Mouse (Mus musculus): ENCODE measurements at regions not wholly inside any gene's neighbourhood (a gene's known extent, or its start where the extent isn't known, plus 50 kb on each side); places are given as distances from the start of the nearest gene placed in this dataset.

DNA sequence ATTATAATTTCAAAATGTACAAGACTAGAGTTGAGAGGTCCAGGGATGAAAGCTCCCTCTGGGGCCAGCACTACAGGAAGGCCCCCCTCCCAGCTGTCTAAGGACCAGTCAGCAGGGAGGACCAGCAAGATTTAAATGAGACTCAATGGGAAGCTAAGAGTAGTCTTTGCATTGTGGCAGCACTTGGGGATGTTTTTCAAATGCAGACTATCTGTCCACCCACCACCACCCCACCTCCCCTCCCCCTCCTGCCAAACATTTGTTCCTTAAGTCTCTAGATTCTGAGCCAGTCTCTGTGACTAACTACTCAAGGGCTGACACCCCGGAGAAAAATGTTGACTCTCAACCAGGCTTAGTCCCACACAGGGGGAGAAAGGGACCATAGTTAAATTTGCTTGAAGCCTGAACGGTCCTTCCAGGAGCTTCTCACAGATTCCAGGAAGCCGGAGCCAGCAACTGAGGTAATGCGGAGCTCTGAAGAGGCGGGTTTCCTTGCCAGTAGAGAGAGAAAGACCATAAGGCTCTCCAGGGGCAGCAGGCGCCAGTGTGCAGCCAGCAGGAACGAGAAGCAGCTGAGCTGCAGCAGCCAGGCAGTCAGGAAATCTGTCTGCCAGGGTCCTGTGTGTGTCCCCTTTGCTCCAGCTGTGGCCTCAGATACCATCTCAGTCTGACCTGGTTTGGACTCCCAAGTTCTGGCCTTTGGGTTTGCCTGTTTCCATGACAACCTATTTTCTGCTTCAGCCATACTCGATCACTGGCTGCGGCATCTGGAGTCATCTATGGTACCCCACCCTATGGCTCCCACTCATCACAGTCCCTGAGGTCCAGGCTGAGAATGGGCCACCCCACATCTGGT lies 152.1 kb upstream of the Plcz1 start:
- Histone ChIP-seq H3K36me3 (ENCODE audit: control insufficient read depth, insufficient read depth, low read length) (no peaks in the 10 kb centered on the region), H3K27me3 (ENCODE audit: control insufficient read depth, insufficient read depth, low read length) (no peaks in the 10 kb centered on the region), H3K4me1 (ENCODE audit: control insufficient read depth, insufficient read depth, low read length) (no peaks in the 10 kb centered on the region), H3K27ac (ENCODE audit: control insufficient read depth, insufficient read depth, low read depth, low read length) (no peak overlapping the region), H3K4me3 (ENCODE audit: control insufficient read depth, low read depth, low read length) (no peak overlapping the region)
- TF ChIP-seq CTCF (IDR thresholded peaks at IDR 0.05; ENCODE audit: control insufficient read depth, insufficient read depth, insufficient replicate concordance, low read depth, low read length) = no peak
- TF ChIP-seq POLR2A (IDR thresholded peaks at IDR 0.05; ENCODE audit: control insufficient read depth, low read depth, low read length) = no peak

DNA sequence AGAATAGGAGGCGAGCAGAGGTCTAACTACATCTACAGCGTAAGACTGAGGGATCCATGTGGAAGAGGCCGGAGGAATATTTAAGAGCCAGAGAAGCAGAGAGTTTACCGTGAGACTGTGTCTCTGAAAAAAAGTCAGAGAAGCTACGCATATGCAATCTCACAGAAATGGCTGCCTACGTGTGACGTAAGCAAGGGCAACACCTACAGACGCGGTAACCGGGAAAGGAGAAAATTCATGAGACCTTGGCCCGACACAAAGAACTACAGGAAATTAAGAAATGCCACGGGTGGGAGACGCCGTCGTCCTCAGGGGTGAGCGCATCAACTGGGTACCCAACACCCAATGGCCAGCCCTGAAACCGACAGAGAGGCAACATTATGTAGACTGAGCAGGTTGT lies 151.3 kb upstream of the Plcz1 start:
- TF ChIP-seq POLR2A (IDR thresholded peaks at IDR 0.05; ENCODE audit: control insufficient read depth, low read depth, low read length) = no peak
- TF ChIP-seq CTCF (IDR thresholded peaks at IDR 0.05; ENCODE audit: control insufficient read depth, insufficient read depth, insufficient replicate concordance, low read depth, low read length) = no peak
- Histone ChIP-seq H3K36me3 (ENCODE audit: control insufficient read depth, insufficient read depth, low read length) (no peaks in the 10 kb centered on the region), H3K4me3 (ENCODE audit: control insufficient read depth, low read depth, low read length) (no peak overlapping the region), H3K27ac (ENCODE audit: control insufficient read depth, insufficient read depth, low read depth, low read length) (no peak overlapping the region), H3K27me3 (ENCODE audit: control insufficient read depth, insufficient read depth, low read length) (no peaks in the 10 kb centered on the region), H3K4me1 (ENCODE audit: control insufficient read depth, insufficient read depth, low read length) (no peaks in the 10 kb centered on the region)

DNA sequence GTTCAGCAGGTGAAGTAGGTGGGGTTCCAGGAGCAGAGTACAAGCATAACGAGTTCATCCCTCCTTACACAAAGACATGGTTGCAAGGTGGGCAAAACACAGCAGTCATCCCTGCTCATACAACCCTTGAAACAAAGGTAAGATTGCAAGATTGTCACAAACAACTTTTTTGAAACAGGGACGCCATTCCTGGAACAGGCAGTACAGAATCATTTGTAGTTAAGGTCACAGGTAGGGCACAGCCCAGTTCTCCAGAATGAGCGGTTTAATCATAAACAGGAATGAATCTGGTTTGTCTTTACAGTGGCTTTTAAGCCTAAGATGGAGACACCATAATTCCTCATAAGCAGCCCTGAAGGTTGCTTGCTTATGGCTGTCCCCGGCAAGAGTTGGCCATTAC lies 150.1 kb upstream of the Plcz1 start:
- Histone ChIP-seq H3K27ac (ENCODE audit: control insufficient read depth, insufficient read depth, low read depth, low read length) (no peak overlapping the region), H3K27me3 (ENCODE audit: control insufficient read depth, insufficient read depth, low read length) (no peaks in the 10 kb centered on the region), H3K4me3 (ENCODE audit: control insufficient read depth, low read depth, low read length) (no peak overlapping the region), H3K36me3 (ENCODE audit: control insufficient read depth, insufficient read depth, low read length) (no peaks in the 10 kb centered on the region), H3K4me1 (ENCODE audit: control insufficient read depth, insufficient read depth, low read length) (no peaks in the 10 kb centered on the region)
- TF ChIP-seq CTCF (IDR thresholded peaks at IDR 0.05; ENCODE audit: control insufficient read depth, insufficient read depth, insufficient replicate concordance, low read depth, low read length) = no peak

DNA sequence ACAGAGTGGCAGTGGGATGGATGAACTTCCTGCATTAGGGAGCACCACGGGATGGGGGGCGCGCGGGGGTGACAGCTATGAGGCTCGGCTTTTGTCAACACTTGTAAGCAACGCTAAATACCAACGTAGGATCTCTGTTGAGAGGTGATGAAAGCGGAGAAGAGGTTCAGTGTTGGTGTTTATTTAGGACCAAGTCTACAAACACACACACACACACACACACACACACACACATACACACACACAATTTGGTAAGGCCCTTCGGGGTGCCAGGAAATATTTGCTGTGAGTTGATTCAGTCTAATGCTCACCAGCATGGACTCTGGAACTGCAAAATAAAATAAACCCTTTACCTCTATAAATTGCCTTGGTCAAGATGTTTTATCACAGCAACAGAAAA lies 148.3 kb upstream of the Plcz1 start:
- Histone ChIP-seq H3K27ac (ENCODE audit: control insufficient read depth, insufficient read depth, low read depth, low read length) (no peak overlapping the region), H3K27me3 (ENCODE audit: control insufficient read depth, insufficient read depth, low read length) (no peaks in the 10 kb centered on the region), H3K4me1 (ENCODE audit: control insufficient read depth, insufficient read depth, low read length) (no peaks in the 10 kb centered on the region), H3K36me3 (ENCODE audit: control insufficient read depth, insufficient read depth, low read length) (no peaks in the 10 kb centered on the region), H3K4me3 (ENCODE audit: control insufficient read depth, low read depth, low read length) (no peak overlapping the region)
- TF ChIP-seq CTCF (IDR thresholded peaks at IDR 0.05; ENCODE audit: control insufficient read depth, insufficient read depth, insufficient replicate concordance, low read depth, low read length) (no peak), POLR2A (IDR thresholded peaks at IDR 0.05; ENCODE audit: control insufficient read depth, low read depth, low read length) (no peak)

DNA sequence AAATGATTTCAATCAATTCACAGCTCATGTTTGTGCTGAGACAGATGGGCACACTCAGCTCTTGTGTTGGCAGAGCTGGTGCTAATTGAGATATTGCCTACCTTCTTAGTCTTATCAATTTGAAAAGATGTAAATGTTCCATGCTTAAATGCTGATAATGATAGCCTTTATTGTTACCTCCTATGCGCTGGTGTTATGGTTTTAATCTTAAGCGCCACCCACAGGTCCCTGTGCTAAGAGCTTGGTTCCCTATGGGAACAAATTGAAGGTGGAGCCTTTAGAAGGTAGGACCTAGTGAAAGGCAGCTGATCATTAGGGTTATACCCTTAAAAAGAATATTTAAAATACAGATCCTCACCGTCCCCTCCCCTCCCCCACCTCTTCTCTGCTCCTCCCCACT lies 146.5 kb upstream of the Plcz1 start:
- no peaks in the 10 kb centered on the region for H3K36me3 ChIP-seq (ENCODE audit: control insufficient read depth, insufficient read depth, low read length)
- no peaks in the 10 kb centered on the region for H3K4me1 ChIP-seq (ENCODE audit: control insufficient read depth, insufficient read depth, low read length)
- TF ChIP-seq CTCF (IDR thresholded peaks at IDR 0.05; ENCODE audit: control insufficient read depth, insufficient read depth, insufficient replicate concordance, low read depth, low read length) (no peak), POLR2A (IDR thresholded peaks at IDR 0.05; ENCODE audit: control insufficient read depth, low read depth, low read length) (no peak)
- H3K4me3 ChIP-seq (ENCODE audit: control insufficient read depth, low read depth, low read length) = no peak overlapping the region
- no peaks in the 10 kb centered on the region for H3K27me3 ChIP-seq (ENCODE audit: control insufficient read depth, insufficient read depth, low read length)
- H3K27ac ChIP-seq (ENCODE audit: control insufficient read depth, insufficient read depth, low read depth, low read length) = no peak overlapping the region

DNA sequence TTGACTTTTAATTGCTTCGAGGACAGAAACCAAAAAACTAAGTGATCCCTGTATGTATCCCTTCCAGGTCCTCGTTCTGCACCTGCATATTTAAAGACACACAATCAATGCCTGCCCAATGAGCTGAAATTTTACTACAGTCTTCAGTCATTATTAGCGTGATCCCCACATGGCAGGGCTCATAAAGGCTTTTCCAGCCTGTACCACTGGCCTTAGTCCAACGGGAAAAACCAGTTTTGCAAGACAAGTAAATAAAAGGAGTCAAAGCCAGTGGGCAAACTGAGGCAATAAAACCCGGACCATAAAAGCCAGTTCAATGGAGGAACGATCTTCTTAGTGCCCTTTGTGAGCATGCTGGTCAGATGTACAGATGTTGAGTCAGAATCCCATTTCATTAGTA lies 145.8 kb upstream of the Plcz1 start:
- TF ChIP-seq CTCF (IDR thresholded peaks at IDR 0.05; ENCODE audit: control insufficient read depth, insufficient read depth, insufficient replicate concordance, low read depth, low read length) (no peak), POLR2A (IDR thresholded peaks at IDR 0.05; ENCODE audit: control insufficient read depth, low read depth, low read length) (no peak)

DNA sequence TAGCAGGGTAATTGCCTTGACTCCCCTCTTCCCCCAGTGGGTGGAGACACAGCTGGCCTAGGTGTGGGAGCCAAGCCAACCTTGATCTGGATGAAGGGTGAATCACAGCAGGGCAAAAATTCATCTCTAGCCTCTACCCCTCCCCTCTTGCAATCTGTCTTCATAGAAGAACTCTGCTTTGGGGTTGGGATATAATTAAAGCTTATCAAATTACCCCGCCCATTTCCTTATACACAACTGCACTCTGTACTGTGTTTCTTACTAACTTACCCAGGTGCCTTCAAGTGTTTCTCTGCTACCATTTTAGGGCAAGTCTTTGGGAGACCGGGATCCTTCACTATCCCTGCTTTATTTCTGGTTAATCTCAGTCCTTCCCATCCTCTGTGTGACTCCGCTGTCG lies 138.7 kb upstream of the Plcz1 start:
- Histone ChIP-seq H3K27ac (ENCODE audit: control insufficient read depth, insufficient read depth, low read depth, low read length) (no peak overlapping the region), H3K4me1 (ENCODE audit: control insufficient read depth, insufficient read depth, low read length) (peaks cover 2% of the 10 kb centered on the region; the same call in 1 of the 2 replicates), H3K36me3 (ENCODE audit: control insufficient read depth, insufficient read depth, low read length) (no peaks in the 10 kb centered on the region), H3K4me3 (ENCODE audit: control insufficient read depth, low read depth, low read length) (no peak overlapping the region), H3K27me3 (ENCODE audit: control insufficient read depth, insufficient read depth, low read length) (no peaks in the 10 kb centered on the region)
- TF ChIP-seq CTCF (IDR thresholded peaks at IDR 0.05; ENCODE audit: control insufficient read depth, insufficient read depth, insufficient replicate concordance, low read depth, low read length) = no peak
- no peak for TF ChIP-seq POLR2A (IDR thresholded peaks at IDR 0.05; ENCODE audit: control insufficient read depth, low read depth, low read length)

More for the DNA sequence above, 145.8 kb upstream of the Plcz1 start:
- H3K4me3 ChIP-seq (ENCODE audit: control insufficient read depth, low read depth, low read length) = no peak overlapping the region
- no peaks in the 10 kb centered on the region for H3K27me3 ChIP-seq (ENCODE audit: control insufficient read depth, insufficient read depth, low read length)
- H3K27ac ChIP-seq (ENCODE audit: control insufficient read depth, insufficient read depth, low read depth, low read length) = no peak overlapping the region
- no peaks in the 10 kb centered on the region for H3K36me3 ChIP-seq (ENCODE audit: control insufficient read depth, insufficient read depth, low read length)
- no peaks in the 10 kb centered on the region for H3K4me1 ChIP-seq (ENCODE audit: control insufficient read depth, insufficient read depth, low read length)

Data from testis, adult 2 months (tissue).